Mouse (Mus musculus) ES-E14 (cell line): Measurements from ENCODE around the gene St3gal5.

Experiments
- CHD2 ChIP-seq: IDR thresholded peaks from 2 replicates; pipeline ENCODE4 v1.6.1; 2014; ENCODE audit warnings: mild to moderate bottlenecking, low read depth, low read length, inconsistent platforms
- HCFC1 ChIP-seq: IDR thresholded peaks from 2 replicates; pipeline ENCODE4 v1.6.1; 2012; ENCODE audit warnings: low read length, inconsistent platforms, borderline replicate concordance; ENCODE audit not compliant: insufficient read depth
- ZC3H11A ChIP-seq: IDR thresholded peaks from 2 replicates; pipeline ENCODE4 v1.6.1; 2012; ENCODE audit warnings: low read depth, mild to moderate bottlenecking, inconsistent platforms, low read length, borderline replicate concordance
- ZNF384 ChIP-seq: IDR thresholded peaks from 2 replicates; pipeline ENCODE4 v1.6.1; 2012; ENCODE audit warnings: low read depth, low read length, inconsistent platforms

DNA sequence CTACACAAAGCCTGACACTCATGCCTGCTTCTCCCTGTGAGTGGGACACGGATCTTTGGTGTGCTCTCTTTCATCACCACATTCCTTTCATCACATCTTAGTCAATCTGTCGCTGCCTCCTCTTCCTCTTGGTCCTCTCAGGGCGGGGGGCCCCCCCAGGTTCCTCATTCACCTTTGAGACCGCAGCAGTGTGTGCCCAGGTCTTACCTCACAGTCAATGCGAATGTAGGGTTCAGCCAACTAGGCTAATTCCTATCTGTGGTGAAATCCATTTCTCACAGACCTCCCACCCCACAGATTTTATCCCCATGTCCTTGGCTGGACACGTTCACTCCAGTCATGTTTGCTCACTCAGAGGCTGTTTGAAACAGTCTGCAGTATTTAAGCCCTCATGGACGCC, 17.5 kb downstream of the St3gal5 start:
- TF ChIP-seq CHD2: no peak
- no peak for TF ChIP-seq HCFC1
- no peak for TF ChIP-seq ZC3H11A
- TF ChIP-seq ZNF384: no peak
